Mouse (Mus musculus): ENCODE results near the gene Mbd5. TPM values are rescaled to one million over a fixed set of nuclear protein-coding genes. Genes with fewer than 3 reads are reported as not detected.

Gene Mbd5
- polyA plus RNA-seq, 1 experiment = 7.8 TPM

- no peak for DNase-seq (ENCODE audit: low read depth)
Measured at GRCm38 (mm10) chr2:49344287-49344686, 395.0 kb downstream of the Mbd5 start.

GRCm38 (mm10) chr2:49345786-49346185 is 396.5 kb downstream of the Mbd5 start:
- no peak for DNase-seq (ENCODE audit: low read depth)

DNA sequence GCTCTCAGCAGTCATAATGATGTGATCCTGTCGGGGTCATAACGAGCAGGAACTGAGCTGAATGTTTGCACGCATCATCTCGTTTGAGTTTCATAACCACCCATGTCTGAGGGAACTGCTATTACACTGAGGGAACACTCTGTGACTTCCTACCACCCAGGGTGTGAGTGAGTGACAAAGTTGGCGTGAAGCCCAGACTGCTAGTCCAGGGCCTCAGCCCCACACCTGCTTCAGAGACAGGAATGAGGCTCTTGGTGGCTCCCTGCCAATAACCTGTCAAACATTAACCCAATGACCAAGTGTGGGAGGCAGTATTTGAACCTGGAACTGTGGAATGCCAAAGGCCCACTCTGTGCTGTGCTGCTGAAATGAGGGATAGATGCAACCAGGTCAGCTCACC is 400.5 kb downstream of the Mbd5 start:
- DNase-seq (ENCODE audit: low read depth) = peak; percentile 17

DNA sequence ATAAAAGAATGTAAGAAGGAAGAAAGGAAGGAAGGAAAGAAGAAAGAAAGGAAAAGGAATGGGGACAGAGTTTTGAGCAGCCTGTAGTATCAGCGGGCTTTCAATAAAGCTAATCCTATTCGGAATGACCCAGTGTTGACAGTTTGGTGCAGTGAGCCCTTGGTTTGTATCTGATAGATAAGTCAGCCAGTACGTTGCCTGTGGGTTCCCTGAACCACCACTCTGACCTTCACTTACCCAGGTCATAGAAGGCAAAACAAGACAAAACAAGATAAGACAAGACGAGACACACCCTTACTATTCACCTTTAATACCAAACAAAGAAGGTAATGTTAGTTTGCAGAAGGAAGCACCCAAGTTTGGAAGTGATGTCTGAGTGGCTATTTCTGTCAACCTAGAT is 401.5 kb downstream of the Mbd5 start:
- DNase-seq (ENCODE audit: low read depth) = no peak

DNA sequence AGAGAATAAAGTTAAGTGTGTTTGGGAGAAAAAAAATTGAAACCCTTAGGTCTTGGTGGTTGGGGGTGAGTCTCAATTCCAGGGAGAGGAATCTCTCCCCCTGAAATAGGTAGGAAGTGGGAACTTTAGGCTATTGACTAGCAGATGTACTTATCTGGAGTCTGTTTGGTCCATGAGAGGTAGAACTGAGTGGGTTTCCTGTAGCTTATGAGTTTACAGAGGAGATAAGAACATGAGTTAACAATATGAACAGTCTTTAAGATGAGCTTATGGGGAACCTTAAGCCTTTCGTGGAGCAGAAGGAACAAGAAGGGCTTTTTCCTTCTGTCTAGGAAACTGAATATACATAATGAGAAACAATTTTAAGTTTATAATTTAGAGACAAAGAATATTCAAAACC is 404.8 kb downstream of the Mbd5 start:
- no peak for DNase-seq (ENCODE audit: low read depth)

DNA sequence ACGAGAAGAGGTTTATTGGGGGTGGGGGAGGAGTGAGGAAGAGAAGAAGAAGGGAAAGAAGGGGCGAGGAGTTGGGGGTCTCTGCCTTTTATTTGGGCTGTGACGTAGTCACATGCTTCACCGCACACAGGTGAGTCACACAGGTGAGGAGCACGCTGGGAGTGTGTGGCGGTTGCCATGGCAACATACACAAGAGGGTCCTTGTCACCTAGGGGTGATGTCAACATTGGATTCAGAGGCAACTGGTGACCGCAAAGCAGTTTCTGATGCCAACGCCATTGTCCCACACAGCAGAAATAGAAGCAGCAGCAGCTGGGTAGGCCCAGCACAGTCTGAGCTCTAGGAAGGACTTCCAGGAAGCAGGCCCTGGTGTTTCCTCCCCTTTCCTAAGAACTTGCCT is 406.6 kb downstream of the Mbd5 start:
- DNase-seq (ENCODE audit: low read depth) = no peak

- DNase-seq (ENCODE audit: low read depth) = no peak
Measured at GRCm38 (mm10) chr2:49358128-49358814, 409.0 kb downstream of the Mbd5 start.

DNA sequence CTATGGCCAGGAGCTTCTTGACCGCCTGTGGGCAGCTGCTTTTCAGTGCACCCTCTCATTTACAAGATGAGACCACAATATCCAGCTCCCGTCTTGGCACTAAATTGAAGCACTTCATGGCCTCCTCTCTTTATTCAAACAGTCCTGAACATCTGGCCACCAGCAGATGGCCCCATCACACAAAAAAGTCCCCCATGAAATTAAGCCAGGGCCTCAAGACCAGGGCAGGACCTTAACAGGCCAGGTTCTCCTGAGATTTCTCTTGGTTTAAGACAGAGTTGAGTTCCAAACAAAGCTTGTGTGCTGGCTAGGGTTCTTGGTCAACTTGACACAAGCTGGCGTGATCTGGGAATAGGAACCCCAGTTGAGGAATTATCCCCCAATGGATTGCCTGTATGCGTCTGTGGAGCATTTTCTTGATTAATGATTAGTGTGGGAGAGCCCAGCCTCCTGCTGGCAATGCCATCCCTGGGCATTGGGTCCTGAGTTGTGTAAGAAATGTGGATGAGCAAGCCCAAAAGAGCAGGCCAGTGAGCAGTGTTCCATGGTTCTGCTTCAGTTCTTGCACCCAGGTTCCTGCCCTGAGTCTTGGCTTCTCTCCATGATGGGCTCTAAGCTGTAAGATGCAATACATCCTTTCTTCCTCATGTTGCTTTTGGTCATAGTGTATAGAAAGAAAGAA is 409.7 kb downstream of the Mbd5 start:
- DNase-seq (ENCODE audit: low read depth) = no peak

DNA sequence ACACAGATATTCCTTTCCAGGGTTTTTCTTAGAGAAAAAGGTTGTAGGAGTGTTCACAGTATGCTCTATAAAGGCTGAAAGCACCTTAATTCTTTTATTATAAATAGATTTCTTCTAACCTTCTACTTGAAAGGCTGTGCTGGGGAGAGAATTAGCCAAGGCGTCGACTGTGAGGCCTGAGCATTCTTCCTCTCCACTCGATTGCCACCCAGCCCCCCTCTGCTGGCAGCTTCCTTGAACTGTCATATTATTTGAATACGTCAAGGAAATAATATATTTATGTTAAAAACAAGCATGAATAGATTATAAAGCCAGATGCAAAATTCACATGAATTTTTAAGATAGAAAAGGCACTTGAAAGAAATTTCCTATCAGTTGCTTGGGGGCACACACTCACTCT is 410.4 kb downstream of the Mbd5 start:
- DNase-seq (ENCODE audit: low read depth) = no peak

DNA sequence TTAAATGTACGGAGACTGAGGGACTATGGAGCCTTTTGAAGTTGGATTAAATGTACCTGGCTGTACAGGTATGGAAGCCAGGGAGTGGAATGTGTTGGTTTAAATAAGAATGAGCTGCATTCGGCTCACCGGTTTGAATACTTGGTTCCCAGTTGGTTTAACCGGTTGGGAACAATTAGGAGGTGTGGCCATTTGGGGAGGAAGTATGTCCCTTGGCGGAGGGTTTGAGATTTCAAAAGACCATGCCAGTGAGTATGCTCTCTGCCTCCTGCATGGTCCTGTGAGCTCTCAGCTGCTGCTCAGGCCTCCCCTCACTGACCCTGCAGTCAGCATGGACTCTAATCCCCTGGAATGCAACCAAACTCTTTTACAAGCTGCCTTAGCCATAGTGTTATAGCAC is 415.2 kb downstream of the Mbd5 start:
- no peak for DNase-seq (ENCODE audit: low read depth)

- no peak for DNase-seq (ENCODE audit: low read depth)
Measured at GRCm38 (mm10) chr2:49366878-49367545, 417.7 kb downstream of the Mbd5 start.

GRCm38 (mm10) chr2:49367546-49367917 is 418.2 kb downstream of the Mbd5 start:
- no peak for DNase-seq (ENCODE audit: low read depth)

DNA sequence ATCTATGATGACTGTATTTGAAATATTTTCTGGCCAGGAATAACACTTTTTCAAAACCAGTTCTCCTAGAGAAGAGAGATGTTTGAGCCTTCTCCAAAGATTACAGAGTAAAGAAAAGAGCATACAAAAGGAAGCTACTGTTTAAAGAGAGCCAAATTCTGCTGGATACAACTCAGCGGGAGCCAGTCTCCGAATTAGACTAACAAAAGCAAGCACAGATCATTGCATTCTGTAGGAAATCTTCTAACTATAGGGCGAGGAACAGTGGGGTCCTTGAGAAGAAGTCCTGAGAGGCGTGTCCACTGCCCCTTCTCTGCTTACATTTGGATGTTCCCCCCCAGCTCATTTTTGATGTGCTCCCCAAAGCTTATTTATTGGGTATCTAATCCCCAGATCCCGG is 422.3 kb downstream of the Mbd5 start:
- DNase-seq (ENCODE audit: low read depth) = no peak

DNA sequence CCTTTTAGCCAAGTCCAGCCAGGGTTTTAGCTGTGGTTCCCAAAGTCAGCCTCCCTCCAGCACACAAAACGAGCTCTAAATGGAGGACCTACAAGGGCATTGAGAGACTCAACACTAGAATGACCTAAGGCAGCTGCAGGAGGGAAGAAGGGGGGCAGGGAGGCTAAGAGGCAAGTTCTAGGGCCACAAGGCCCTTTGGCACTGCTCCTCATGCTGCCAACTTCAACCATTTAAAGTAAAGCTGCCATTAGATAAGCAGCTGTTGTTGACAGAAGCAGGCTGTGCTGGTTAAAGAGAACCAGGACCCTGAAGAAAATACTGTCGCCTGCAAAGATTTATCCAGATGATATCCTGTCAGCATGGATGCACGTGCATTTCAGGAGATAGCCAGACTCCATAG is 423.3 kb downstream of the Mbd5 start:
- DNase-seq (ENCODE audit: low read depth) = no peak

Other genes starting within 250 kb of the Mbd5 start
- gene Acvr2a, start 135.4 kb upstream of the Mbd5 start, polyA plus RNA-seq (2012; rRNA removed) = 3.4 and 4.2 TPM in 2 replicates
- gene Orc4, start 769 bp downstream of the Mbd5 start, polyA plus RNA-seq (2012; rRNA removed) = 26.5 and 27.0 TPM in 2 replicates

Measured in gonadal fat pad, adult 2 months (tissue).